Mouse (Mus musculus): ENCODE measurements at regions not wholly inside any gene's neighbourhood (a gene's known extent, or its start where the extent isn't known, plus 50 kb on each side); places are given as distances from the start of the nearest gene placed in this dataset.
A peak's percentile ranks its signal among the peaks of the same experiment; 100 is the strongest.
"Not testable (repeated sequence)": the region's sequence is repeated elsewhere in the genome, so short reads cannot be mapped to it uniquely, and the experiment has no call there.

DNA sequence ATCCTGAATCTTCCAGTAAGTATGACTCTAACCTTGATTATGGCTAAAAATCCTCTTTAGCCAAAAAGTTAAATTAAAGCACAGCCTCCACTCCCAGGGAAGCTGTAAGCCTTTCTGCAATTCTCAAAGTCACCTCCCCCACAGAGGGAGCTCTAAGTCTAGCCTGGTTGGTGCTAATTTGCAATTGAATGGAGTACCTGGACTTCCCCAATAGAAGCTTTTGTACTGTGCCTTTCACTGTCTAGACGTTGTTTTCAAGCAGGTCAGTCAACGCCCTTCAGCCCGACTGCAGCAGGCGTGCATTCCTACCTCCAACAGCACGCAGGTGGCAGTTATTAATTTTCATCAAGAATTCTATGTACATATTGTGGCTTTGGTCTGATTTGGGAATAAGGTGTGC is 87.2 kb downstream of the Catsperg2 start:
- DNase-seq (ENCODE audit: extremely low spot score, low spot score): not testable (repeated sequence)

DNA sequence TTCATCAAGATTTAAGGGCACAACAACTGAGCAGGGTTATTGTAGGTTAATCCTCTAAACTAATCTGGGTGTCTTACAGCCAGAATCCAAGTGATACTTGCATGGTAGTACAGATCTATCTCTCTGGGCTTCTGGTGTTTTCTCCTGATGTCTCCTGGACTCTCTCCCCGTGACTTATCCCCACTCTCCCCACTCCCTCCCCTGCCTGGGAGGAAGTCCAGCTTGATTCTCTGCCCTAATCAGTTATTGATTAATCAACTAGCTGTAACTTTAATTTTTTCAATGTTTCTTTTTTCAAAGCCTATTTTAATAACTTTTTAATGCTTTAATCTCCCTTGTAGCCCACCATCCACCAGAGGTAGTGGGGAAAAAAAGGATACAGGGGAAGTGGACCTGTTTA is 83.9 kb upstream of the Sipa1l3 start:
- no peak for DNase-seq (ENCODE audit: extremely low spot score, low spot score)

DNA sequence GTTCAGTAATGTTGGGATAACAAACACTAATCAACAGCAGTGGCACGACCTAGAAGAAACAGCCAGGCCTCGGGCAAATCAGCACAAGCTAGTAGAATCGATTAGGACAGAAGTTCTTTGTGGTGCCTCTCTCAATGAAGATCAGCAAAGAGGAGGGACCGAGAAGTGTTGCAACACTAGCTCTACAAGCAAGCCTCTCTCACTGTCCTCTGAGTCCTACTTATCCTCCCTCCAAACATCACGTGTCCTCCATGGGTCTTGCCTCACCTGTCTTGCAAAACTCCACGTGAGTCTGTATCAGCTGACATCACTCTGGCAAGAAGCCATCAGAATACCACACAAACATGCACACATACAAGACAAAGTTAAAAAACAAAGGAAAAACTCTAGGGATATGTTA is 82.9 kb upstream of the Sipa1l3 start:
- DNase-seq (ENCODE audit: extremely low spot score, low spot score): no peak

DNA sequence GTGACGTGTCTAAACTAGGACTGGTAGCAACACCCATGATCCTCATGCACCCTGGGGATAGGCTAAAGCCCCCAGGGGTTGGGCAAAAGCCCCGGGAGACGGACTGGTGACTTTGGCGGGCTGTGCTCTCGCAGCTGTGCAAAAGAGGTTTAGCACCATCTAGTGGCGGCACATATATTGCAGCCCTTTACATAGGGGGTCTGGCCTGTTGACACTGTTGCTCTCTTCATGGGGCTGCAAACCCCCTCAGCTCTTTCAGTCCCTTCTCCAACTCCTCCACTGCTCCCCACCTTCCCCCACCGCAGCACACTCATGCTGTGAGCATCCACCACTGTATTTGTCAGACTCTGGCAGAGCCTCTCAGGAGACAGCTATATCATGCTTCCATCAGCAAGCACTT is 78.8 kb upstream of the Sipa1l3 start:
- peak; percentile 65 for DNase-seq (ENCODE audit: extremely low spot score, low spot score)

DNA sequence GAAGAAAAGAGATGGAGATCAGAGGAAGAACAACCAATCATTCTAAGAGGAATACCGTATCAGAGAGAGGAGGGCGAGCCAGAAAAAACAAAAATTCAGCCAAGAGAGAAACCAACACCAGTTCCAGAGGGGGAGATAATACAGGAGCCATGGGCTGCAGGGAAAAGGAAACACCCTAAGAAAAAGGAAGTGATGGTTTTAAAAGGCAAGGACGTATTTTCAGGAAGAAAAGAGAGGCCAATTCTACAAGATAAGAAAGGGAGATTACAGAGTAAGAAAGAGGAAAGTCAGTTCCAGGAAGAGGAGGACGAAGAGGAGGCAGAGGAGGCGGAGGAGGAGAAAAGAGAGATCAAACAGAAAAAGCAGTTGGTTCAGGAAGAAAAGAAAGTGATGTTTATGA is 59.7 kb upstream of the Sipa1l3 start:
- no peak for DNase-seq (ENCODE audit: extremely low spot score, low spot score)

DNA sequence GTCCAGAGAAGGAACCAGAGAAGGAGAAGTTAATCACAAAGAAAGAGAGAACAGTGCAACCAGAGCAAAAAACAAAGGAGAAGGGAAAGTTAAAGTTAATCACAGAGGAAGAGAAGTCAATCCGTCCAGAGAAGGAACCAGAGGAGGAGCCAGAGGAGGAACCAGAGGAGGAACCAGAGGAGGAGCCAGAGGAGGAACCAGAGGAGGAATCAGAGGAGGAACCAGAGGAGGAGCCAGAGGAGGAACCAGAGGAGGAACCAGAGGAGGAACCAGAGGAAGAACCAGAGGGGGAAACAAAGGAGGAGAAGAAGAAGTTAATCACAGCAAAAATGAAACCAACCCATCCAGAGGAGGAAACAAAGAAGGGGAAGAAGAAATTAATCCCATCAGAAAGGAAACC is 57.2 kb upstream of the Sipa1l3 start:
- no peak for DNase-seq (ENCODE audit: extremely low spot score, low spot score)

Data from neural tube, embryonic 10.5 days (tissue).